Mouse (Mus musculus) heart, adult 2 months (tissue): Measurements from ENCODE around the gene Prkag2.

Experiments used
- CTCF ChIP-seq: fragments of 200-600 bp; IDR thresholded peaks from 2 replicates; pipeline ENCODE4 v1.8.1; 2022; ENCODE audit warnings: antibody characterized with exemption, mild to moderate bottlenecking, moderate library complexity
- POLR2A ChIP-seq: fragments of 200-500 bp; IDR thresholded peaks from 2 replicates; pipeline ENCODE4 v1.6.1; 2011; ENCODE audit warnings: mild to moderate bottlenecking, low read depth, low read length, control low read depth; ENCODE audit not compliant: insufficient read depth

- TF ChIP-seq CTCF (no peak; the same call in 1 of the 2 replicates), POLR2A (peak; percentile 88)
These were observed 258.0 kb downstream of the Prkag2 start, which contains the start of gene Rheb for GRCm38 (mm10) chr5:24842274-24843102.
